ENCODE assay signal across 11 mouse cellular contexts in genomic region chr15:78809739-78810138, GRCm38 (mm10). TPM values are rescaled to one million over a fixed set of nuclear protein-coding genes. Genes with fewer than 3 reads are reported as not detected.
"Had no signal": no experiment of that assay in that cellular context is flagged by ENCODE, and none has a peak within 500 bp of the region (broad histone marks: within the 10 kb centered on the region; RNA-seq: fewer than 3 reads in every experiment).

No protein-coding gene starts in this region.

- H3K9ac ChIP-seq: midbrain, embryonic 15.5 days; neural tube, embryonic 15.5 days had no signal

- H3K27ac ChIP-seq: layer of hippocampus, adult 2 months; limb, embryonic 10.5 days; midbrain, embryonic 15.5 days; neural tube, embryonic 15.5 days; stomach, postnatal 0 days had no signal

- H3K4me1 ChIP-seq: megakaryocyte, embryonic 14.5 days; midbrain, embryonic 15.5 days; neural tube, embryonic 15.5 days had no signal

- H3K36me3 ChIP-seq: limb, embryonic 10.5 days; midbrain, embryonic 15.5 days; neural tube, embryonic 15.5 days had no signal

- H3K27me3 ChIP-seq: midbrain, embryonic 15.5 days had no signal

- H3K4me2 ChIP-seq: liver, embryonic 11.5 days; midbrain, embryonic 11.5 days; midbrain, embryonic 15.5 days; neural tube, embryonic 15.5 days had no signal

- H3K9me3 ChIP-seq: limb, embryonic 10.5 days; megakaryocyte, embryonic 14.5 days; midbrain, embryonic 15.5 days; neural tube, embryonic 15.5 days had no signal

- DNase-seq: kidney, postnatal 10 days; kidney, postnatal 4 days had no signal

- H3K4me3 ChIP-seq: layer of hippocampus, adult 2 months; limb, embryonic 10.5 days; megakaryocyte, embryonic 14.5 days; midbrain, embryonic 15.5 days; neural tube, embryonic 15.5 days had no signal

- ATAC-seq: midbrain, embryonic 15.5 days had no signal

RNA-seq across cellular contexts. Expression of gene Lgals2, which starts 45.6 kb away (rescaled TPM):
- total RNA-seq: layer of hippocampus, adult 2 months; layer of hippocampus, postnatal 10 days had no signal
- polyA plus RNA-seq: limb, embryonic 10.5 days; midbrain, embryonic 11.5 days; neural tube, embryonic 15.5 days had no signal
